Mouse (Mus musculus): ENCODE measurements around the gene Rbm43.
"Not testable (repeated sequence)": the region's sequence is repeated elsewhere in the genome, so short reads cannot be mapped to it uniquely, and the experiment has no call there.

Gene Rbm43

DNA sequence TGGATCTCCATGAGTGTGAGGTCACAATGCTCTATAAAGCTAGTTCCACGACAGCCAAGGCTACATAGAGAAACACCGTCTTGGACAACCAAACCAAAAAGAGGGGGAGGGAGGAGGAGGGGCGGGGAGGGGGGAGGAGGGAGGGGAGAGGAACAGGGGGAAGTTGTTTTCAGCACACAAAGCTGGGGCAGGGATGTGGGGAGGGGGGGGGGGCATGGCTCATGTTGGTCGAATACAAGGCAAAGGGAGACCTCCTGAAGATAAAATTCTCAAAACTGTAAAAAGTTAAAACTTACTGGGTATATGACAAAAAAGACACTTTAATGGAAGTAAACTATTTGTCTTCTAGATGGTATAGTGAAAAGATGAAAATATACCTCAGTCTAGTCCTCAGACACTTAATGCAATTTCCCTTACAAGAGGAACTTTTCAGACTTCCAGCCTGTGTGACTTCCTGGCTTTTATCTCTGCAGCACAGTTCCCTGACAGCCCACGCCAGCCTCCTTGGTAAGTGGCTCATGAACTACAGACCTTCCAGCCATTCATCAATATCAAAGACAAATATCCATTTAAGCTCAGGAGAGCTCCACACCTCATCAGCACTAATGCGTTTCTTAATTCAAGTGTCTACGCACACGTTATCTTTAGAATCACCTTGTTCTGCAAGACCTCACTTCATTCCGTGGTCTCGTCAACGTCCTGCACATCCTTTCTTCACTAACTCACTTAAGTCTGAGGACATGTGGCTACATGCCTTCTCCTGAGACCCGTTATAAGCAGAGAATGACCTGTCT, 1.4 kb downstream of the Rbm43 start:
- ChIA-PET CTCF (no interaction called here), POLR2A (interaction anchor here in 2 of 4 experiments (0.5 to 2.6 kb wide), 5 partner anchors 138 to 403 kb away, joined by 3 to 12 read pairs (median 4); no protein-coding TSS in a partner anchor)

DNA sequence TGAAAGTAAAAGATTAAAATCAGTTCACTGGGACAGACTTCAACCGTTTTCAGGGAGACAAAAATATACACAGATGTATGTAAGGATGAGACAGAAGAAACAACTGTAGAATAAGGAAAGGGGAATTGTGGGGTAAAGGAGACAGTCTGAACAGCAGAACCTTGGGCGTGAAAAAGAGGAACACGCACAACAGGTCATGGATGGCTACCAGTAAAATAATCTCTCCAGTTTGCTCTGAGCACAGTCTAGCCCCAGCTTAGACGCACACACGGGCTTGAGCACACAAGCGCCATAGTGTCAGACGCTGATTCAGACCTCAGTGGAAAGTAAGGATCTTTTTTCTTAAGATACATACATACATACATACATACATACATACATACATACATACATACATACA, 3.7 kb downstream of the Rbm43 start:
- POLR2A ChIA-PET: interaction anchor here in 1 of 4 experiments (0.7 kb wide), 1 partner anchor 97 kb away, joined by 3 read pairs; no protein-coding TSS in a partner anchor
- CTCF ChIA-PET: no interaction called here

DNA sequence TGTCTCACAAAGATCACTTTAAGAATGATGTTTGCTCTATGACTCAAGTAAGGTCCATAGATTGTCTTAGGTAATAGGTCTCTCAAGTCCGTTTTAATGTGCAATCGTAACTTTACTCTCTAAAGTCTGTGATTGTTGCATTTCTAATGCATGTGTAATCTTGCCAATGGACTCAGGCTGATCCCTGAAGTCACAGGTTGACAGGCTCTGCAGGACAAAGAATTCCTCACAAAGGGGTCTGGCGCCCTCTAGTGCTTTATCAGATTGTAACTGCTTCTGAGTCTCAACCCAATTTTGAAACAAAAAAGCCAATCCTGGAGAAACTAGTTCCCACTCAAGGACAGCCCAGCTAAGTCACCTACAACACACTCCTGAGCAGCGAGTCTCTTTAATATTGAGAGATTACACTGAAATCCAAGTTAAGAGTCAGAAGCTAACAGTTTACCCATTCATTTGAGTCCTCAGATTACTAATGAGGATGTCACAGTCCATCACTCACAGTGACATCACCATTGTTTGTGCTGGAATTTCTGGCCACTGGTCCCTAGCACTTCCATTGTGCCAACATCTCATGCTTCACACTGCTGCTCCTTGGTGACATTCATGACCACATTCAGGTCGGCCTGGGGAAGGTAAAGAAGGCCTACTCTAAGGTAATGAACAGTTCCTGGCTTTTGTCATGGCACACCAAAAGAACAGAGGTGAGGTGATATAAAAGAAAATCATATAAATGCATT, 19.9 kb downstream of the Rbm43 start:
- CTCF ChIA-PET: interaction anchor here in 2 of 4 experiments (0.6 to 1.4 kb wide), 4 partner anchors 9 to 373 kb away, joined by 3 to 6 read pairs (median 3); no protein-coding TSS in a partner anchor
- POLR2A ChIA-PET: no interaction called here

DNA sequence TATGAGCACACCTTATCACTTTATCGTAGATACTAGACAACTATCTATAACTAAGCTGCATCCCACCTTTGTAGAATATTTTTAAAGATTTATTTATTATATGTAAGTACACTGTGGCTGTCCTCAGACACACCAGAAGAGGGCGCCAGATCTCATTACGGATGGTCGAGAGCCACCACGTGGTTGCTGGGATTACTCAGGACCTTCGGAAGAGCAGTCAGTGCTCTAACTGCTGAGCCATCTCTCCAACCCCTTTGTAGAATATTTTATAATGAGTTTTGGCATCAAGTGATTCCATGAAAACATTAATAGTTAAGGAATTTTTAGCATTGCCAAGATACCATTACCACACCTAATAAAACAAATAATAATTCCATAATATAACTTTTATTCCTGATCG, 20.4 kb downstream of the Rbm43 start:
- ChIA-PET CTCF (interaction anchor here in 2 of 4 experiments (0.6 to 1.4 kb wide), 4 partner anchors 9 to 372 kb away, joined by 3 to 6 read pairs (median 3); no protein-coding TSS in a partner anchor), POLR2A (no interaction called here)

DNA sequence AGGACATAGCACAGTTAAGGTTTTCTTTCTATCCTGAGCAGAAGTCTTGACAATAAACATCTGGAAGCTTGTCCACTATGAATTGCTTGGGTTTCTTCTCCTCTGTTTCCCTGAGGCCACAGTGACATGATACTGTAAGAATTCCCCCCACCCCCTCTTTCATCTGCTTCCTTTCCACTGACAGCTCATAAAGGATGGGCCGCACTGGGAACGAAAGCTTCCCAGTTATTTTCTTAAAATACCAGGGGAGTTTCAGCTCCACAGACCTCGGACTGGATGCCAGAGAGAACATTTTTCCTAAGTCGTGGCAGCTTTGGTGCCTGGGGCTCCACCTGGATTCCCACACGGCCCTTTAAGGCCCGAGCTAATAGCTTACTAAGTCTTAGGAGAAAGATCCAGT, 22.2 kb downstream of the Rbm43 start:
- CTCF ChIA-PET: no interaction called here
- POLR2A ChIA-PET: interaction anchor here in 3 of 4 experiments (0.6 to 1.1 kb wide), 4 partner anchors 28 to 766 kb away, joined by 3 to 6 read pairs (median 4); no protein-coding TSS in a partner anchor

DNA sequence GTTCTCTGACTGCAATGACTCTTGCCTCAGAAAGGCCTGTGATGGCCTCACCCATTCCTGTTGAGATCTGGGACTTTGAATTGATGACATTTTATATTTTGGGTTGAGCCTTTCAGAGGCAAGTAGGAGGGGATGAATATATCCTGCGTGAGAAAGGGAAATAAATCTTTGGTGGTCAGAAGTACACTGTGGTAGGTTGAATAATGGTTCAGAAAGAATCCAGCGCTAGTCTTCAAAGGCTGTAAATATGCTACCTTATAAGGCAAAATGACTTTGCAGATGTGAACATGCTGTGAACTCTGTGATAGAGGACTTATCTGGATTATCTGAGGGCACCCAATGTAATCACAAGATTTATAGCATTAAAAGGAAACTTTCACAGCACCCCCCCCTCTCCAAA, 23.1 kb downstream of the Rbm43 start:
- ChIA-PET POLR2A (interaction anchor here in 1 of 4 experiments (0.7 kb wide), 1 partner anchor 765 kb away, joined by 6 read pairs; no protein-coding TSS in a partner anchor), CTCF (interaction anchor here in 1 of 4 experiments (0.6 kb wide), 1 partner anchor 1378 kb away, joined by 3 read pairs; no protein-coding TSS in a partner anchor)

DNA sequence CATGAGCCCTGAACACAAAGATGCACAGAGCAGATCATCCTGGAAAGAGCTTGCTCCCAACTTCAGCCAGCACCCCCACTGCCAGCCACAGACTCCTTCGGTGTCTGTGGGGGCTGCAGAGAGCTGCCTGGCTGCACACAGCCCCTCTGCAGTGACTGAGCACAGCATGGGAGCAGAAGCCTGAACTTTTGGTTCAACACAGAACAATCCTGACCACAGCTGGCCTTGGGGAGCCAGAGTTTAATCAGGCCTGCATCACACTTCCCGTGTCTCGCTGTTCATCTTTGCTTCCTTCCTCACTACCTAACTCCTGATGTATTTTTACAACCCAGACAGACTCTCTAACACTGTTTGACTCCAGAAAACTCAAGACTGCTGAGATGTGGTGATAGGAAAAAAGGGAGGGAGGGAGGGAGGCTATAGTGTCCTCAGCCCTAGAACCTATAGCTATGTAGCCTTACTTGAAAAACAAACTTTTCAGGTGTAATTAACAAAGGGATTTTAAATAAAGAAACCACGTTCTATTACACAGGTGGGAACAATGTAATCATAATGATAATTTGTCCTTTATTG, 27.3 kb downstream of the Rbm43 start:
- ChIA-PET CTCF (interaction anchor here in 1 of 4 experiments (0.5 kb wide), 1 partner anchor 17 kb away, joined by 3 read pairs; no protein-coding TSS in a partner anchor), POLR2A (interaction anchor here in 1 of 4 experiments (0.6 kb wide), 1 partner anchor 231 kb away, joined by 4 read pairs; no protein-coding TSS in a partner anchor)

DNA sequence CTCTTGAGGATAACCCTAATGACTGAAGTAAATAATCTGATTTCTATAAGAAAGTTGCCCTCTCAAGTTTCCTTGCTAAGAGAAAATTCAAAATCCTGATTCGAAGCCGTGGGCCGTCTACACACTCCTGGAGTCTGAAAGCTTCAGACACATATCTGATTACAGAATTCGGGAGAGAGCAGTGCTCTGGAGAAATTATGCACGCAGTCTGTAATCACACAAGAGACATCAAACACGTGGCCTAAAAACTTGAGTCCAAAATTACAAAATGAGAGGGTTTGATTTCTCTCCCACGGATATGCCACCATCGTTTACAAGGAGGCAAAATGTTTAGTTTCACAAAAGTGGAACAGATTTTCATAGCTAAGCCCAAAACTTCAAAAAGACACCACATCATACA, 29.3 kb downstream of the Rbm43 start:
- CTCF ChIA-PET: interaction anchor here in 1 of 4 experiments (1.3 kb wide), 1 partner anchor 9 kb away, joined by 3 read pairs; no protein-coding TSS in a partner anchor
- POLR2A ChIA-PET: interaction anchor here in 1 of 4 experiments (1.4 kb wide), 1 partner anchor 14 kb away, joined by 3 read pairs; no protein-coding TSS in a partner anchor

DNA sequence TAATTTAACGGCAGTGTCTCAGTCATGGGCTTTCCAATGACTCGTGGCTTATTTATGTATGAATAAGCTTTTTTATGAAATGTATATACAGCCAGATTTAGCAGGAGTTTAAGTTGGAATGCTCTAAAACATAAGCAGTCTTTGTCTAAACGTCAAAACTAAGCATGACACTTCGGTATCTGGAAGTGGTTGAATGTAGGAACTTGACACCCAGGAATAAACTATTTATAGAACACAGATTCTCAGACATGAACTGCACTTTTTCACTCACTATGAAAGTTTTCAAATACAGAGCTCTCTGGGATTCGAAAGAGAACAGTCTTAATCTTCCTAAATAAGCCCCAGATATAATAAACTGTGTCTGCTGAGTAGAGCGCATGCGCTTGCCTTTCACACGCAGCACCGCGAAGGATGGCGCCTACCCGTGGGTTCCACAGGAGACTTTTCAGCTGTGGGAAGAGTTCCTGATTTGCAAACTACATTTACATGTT, 42.5 kb downstream of the Rbm43 start:
- CTCF ChIA-PET: no interaction called here
- POLR2A ChIA-PET: no interaction called here

DNA sequence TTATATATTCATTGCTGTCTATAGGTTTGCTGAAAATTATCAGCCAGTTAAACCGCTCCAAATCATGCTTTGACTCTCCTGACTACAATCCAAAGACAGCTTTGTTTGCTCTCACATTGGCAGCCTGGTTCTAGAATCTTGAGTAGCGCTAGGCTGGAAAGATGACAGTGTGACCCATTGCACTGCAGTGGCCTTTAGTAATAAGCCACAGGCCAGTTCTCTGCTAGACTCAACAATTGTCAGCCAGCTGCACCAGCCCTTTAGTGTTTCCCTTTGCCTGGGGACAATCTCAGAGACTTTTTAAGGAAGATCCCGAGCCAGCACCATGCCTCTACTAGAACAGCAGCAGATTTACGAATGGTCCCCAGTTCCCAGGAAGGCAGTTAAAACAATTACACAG, 44.0 kb downstream of the Rbm43 start:
- POLR2A ChIA-PET: no interaction called here
- CTCF ChIA-PET: no interaction called here

DNA sequence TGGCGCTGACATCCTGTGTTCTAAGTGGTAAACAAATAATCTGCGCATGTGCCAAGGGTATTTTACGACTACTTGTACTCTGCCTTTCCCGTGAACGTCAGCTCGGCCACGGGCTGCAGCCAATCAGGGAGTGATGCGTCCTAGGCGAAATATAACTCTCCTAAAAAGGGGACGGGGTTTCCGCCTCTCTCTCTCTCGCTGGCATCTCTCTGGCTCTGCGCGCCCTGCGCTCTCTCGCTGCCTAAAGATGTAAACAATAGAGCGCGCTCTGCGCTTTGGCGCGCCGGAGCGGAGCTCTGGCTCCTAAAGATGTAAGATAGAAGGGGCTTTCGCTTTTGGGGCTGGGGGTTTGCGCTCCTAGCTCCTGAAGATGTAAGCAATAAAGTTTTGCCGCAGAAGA, 44.8 kb downstream of the Rbm43 start:
- POLR2A ChIA-PET, CTCF ChIA-PET: not testable (repeated sequence)

DNA sequence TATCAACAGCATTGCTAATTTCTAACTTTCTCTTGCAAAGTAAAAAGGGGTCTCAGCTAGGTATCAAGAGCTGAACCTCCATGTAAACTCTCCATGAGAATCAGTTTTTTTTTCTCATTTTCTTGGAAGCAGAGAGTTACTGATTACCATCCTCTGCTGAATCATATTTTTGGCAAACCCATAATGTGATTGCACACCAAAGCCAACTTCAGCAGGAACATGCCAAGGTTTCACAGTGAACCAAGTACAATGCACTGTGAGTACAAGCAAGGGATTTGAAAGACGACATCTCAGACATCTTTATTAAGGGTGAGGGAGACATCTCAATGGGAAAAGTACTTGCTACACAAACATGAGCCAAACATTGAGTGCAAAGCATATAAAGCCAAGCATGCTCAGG, 54.8 kb downstream of the Rbm43 start:
- POLR2A ChIA-PET: interaction anchor here in 1 of 4 experiments (0.6 kb wide), 1 partner anchor 545 kb away, joined by 6 read pairs; the partner anchor contains the start of gene Arl5a
- CTCF ChIA-PET: no interaction called here

All from embryonic stem cell, embryonic (primary cell).